Mouse (Mus musculus) c-Kit-positive CD71-positive TER-119-negative erythroid progenitor cells, embryonic 14.5 days (primary cell): ENCODE results near the gene Las1l.
"Not testable (repeated sequence)": the region's sequence is repeated elsewhere in the genome, so short reads cannot be mapped to it uniquely, and the experiment has no call there.

Source experiments
- DNase-seq: peaks from one replicate; pipeline ENCODE4 v3.0.0-alpha.2; 2013; ENCODE audit warnings: low read depth

Gene Las1l

GRCm38 (mm10) chrX:95956497-95957293 lies at the start of gene Las1l:
Las1l (minus strand) TSS chrX:95956962.
- DNase-seq: peak; percentile 81

DNA sequence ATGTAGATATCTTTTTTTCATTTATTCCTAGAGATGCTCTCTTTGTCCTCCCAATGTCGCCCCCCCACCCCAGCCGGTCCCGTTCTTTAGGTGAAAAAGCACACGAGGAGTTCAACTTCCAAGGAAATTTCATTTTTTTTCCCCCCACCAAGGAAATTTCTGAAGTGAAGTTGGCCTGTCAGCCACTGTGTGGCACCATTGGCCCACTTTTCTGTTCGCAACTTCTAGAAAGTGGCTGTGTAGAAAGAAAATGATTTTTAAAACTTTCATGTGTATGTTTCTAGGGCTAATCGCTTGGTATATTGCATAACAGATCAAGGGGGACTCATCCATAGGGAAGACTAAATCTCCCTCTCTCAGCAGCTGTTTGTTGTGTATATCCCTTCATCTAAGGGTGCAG lies 49.6 kb upstream of the Las1l start:
- DNase-seq: no peak

GRCm38 (mm10) chrX:95999601-96000000 lies 42.8 kb upstream of the Las1l start:
- DNase-seq: peak; percentile 9

GRCm38 (mm10) chrX:95993206-95993605 lies 36.4 kb upstream of the Las1l start:
- DNase-seq: no peak

GRCm38 (mm10) chrX:95969936-95970335 lies 13.2 kb upstream of the Las1l start:
- DNase-seq: no peak

GRCm38 (mm10) chrX:95969116-95969515 lies 12.4 kb upstream of the Las1l start:
- no peak for DNase-seq

- DNase-seq: peak; percentile 84
Measured at GRCm38 (mm10) chrX:95968594-95968965, 11.8 kb upstream of the Las1l start.

DNA sequence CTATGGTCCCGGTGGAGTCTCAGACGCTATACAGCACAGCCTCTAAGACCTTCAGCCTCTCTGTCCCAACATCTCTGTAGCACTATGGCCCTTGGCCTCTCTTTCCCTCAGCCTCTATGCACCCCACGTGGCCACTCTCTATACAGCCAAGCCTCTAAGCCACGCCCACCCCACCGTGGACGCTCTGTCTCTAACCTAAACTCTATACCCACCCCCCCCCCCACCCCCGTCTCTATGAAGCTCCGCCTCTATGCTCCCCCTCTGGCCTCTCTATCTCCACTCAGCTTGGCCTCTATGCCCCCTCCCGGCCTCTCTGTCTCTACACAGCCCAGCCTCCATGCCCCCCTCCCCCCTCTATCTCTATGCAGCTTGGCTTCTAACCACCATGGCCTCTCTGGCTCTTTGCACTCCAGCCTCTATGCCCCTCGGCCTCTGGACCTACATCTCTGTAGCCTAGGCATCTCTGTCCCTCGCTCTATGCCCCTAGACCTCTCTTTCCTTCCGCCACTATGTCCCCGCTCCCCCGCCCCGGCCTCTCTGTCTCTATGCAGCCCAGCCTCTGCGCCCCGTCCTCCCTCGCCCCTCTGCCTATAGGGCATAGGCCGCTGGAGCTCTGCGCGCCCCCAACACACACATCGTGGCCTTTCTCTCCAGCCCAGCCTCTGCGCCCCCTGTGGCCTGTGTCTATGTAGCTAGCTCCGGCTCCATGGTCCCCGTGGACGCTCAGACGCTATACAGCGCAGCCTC lies 11.3 kb upstream of the Las1l start:
- DNase-seq: peak; percentile 56

DNA sequence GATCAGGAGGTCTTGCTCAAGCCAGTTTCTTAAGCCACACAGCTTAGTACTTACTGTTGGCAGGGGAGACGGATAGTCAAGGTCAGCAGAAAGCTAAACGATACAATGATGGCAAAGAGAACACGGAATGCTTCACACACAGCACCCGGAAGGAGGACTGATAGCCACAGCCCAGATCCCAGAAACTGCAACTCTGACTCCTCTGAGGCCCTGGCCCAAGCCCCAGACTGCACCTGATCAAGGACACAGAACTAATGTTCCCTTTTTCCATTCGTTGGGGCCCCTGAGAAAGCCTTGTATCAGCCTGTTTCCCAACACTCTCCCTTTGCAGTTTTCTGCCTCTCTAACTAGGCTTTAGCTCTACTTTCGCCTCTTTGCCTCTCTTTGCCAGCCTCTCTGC lies 8.3 kb upstream of the Las1l start:
- no peak for DNase-seq

GRCm38 (mm10) chrX:95963366-95963765 lies 6.6 kb upstream of the Las1l start:
- DNase-seq: no peak

GRCm38 (mm10) chrX:95957461-95957860 lies 699 bp upstream of the Las1l start:
- DNase-seq: not testable (repeated sequence)

GRCm38 (mm10) chrX:95950776-95951175 lies 6.0 kb downstream of the Las1l start:
- no peak for DNase-seq

- no peak for DNase-seq
Measured at GRCm38 (mm10) chrX:95948135-95948534, 8.6 kb downstream of the Las1l start.

- DNase-seq: no peak
Measured at GRCm38 (mm10) chrX:95945496-95945895, 11.3 kb downstream of the Las1l start.

GRCm38 (mm10) chrX:95935481-95935880 lies 21.3 kb downstream of the Las1l start:
- DNase-seq: no peak

GRCm38 (mm10) chrX:95902716-95903115 lies 54.0 kb downstream of the Las1l start:
- no peak for DNase-seq
